Mouse (Mus musculus) embryo, embryonic 9.5 days (tissue): Measurements from ENCODE around the gene Zscan12.
"Not testable (repeated sequence)": the region's sequence is repeated elsewhere in the genome, so short reads cannot be mapped to it uniquely, and the experiment has no call there.

ENCODE experiments used
- DNase-seq: peaks from one replicate; pipeline ENCODE4 v3.0.0-alpha.2; 2017; ENCODE audit errors: extremely low spot score

Gene Zscan12

GRCm38 (mm10) chr13:21362621-21363248, at the start of gene Zscan12:
Gene Zscan12, plus strand, starts transcription at chr13:21362820.
- peak; percentile 87 for DNase-seq

GRCm38 (mm10) chr13:21312854-21313253, 49.8 kb upstream of the Zscan12 start:
- DNase-seq = no peak

GRCm38 (mm10) chr13:21313903-21314302, 48.7 kb upstream of the Zscan12 start:
- DNase-seq = no peak

GRCm38 (mm10) chr13:21320262-21320661, 42.4 kb upstream of the Zscan12 start:
- DNase-seq = no peak

- peak; percentile 70 for DNase-seq
Measured at GRCm38 (mm10) chr13:21321890-21322494, 40.6 kb upstream of the Zscan12 start.

- DNase-seq = peak; percentile 86
Measured at GRCm38 (mm10) chr13:21322509-21323375, 39.9 kb upstream of the Zscan12 start.

GRCm38 (mm10) chr13:21323405-21323804, 39.2 kb upstream of the Zscan12 start:
- no peak for DNase-seq

GRCm38 (mm10) chr13:21326191-21326590, 36.4 kb upstream of the Zscan12 start:
- DNase-seq = peak; percentile 65

GRCm38 (mm10) chr13:21326657-21327211, 35.9 kb upstream of the Zscan12 start:
- DNase-seq = peak; percentile 88

GRCm38 (mm10) chr13:21327424-21327823, 35.2 kb upstream of the Zscan12 start:
- DNase-seq = peak; percentile 65

- DNase-seq = no peak
Measured at GRCm38 (mm10) chr13:21346610-21347009, 16.0 kb upstream of the Zscan12 start, which contains the start of gene Olfr1367. Gene Olfr1367, plus strand, starts transcription at chr13:21346910.

GRCm38 (mm10) chr13:21350593-21350992, 12.0 kb upstream of the Zscan12 start:
- no peak for DNase-seq

- peak; percentile 7 for DNase-seq
Measured at GRCm38 (mm10) chr13:21363719-21364118, 1.1 kb downstream of the Zscan12 start.

- no peak for DNase-seq
Measured at GRCm38 (mm10) chr13:21366635-21367034, 4.0 kb downstream of the Zscan12 start.

GRCm38 (mm10) chr13:21372700-21373099, 10.1 kb downstream of the Zscan12 start:
- DNase-seq = no peak

GRCm38 (mm10) chr13:21377773-21378172, 15.2 kb downstream of the Zscan12 start:
- no peak for DNase-seq

- DNase-seq = no peak
Measured at GRCm38 (mm10) chr13:21395211-21395610, 32.6 kb downstream of the Zscan12 start.

GRCm38 (mm10) chr13:21395623-21396022, 33.0 kb downstream of the Zscan12 start:
- no peak for DNase-seq

- DNase-seq = not testable (repeated sequence)
Measured at GRCm38 (mm10) chr13:21396048-21396447, 33.4 kb downstream of the Zscan12 start.

GRCm38 (mm10) chr13:21397486-21397885, 34.9 kb downstream of the Zscan12 start:
- no peak for DNase-seq

GRCm38 (mm10) chr13:21401166-21401565, 38.5 kb downstream of the Zscan12 start:
- no peak for DNase-seq

GRCm38 (mm10) chr13:21401636-21402286, 39.1 kb downstream of the Zscan12 start:
- DNase-seq = no peak
